Mouse (Mus musculus): ENCODE results near the gene Samhd1. TPM values are rescaled to one million over a fixed set of nuclear protein-coding genes. Genes with fewer than 3 reads are reported as not detected.

Gene Samhd1
- polyA plus RNA-seq, 1 experiment, result 57.1 TPM

DNA sequence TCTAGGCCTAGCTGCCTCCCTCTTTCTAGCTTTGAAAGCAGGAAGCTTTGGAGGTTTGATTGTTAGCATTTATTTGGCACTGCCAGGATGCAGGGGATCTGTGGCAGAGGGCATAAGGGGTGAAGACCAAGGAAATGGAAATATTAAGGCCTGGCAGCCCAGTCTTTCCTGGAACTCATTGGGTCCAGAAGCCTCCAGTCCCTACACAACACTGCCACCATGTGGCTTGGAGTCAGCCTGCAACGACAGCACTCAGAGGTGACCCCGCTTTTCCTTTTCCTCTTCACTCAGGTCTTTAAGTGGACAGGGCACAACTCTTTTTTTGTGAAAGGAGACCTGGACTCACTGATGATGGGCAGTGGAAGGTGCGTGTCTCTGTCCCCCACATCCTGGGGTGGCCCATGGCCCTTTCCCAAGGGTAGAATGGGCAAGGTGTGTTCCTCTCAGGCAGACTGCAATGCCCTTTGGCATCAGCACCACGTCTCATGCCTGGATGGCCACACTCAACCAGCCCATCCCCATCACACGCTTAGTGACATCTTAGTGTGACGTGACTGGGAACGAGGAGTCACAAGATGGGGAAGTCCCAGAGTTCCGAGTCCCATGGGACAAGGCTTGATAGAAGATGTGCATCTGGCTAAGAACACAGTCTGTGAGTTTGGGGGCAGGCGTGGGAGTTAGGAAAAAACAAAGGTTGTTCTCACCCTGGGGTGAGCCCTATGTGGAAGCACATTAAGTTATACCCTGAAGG lies 39.9 kb downstream of the Samhd1 start:
- no peak overlapping the region for H3K4me3 ChIP-seq (ENCODE audit: control insufficient read depth, insufficient read depth, low read length)

DNA sequence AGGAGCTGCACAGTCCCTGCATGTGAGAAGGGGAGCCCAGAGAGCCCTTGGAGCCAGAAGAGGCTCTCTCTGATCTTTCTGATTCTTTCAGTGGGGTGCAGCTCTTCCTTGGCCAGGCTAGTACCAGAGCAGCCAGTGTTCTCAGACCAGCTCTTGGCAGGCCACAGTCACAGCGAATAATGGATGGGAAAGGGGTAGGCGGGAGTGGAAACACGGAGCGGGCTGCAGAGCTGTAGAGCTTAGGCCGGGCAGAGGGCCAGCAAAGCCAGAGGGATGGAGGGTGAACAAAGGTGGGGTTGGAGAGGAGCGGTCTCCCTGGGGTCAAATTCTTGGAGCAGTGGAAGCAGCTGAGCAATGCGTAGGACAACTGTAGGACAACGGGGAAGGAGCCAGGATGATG lies 43.0 kb downstream of the Samhd1 start:
- H3K27ac ChIP-seq (ENCODE audit: control insufficient read depth, insufficient read depth, low read length), result no peak overlapping the region
- DNase-seq, result no peak
- TF ChIP-seq POLR2A (IDR thresholded peaks at IDR 0.05; ENCODE audit: control insufficient read depth, extremely low read depth, insufficient read depth, low read length, poor library complexity), result no peak
- TF ChIP-seq CTCF (IDR thresholded peaks at IDR 0.05; ENCODE audit: borderline replicate concordance, control insufficient read depth, extremely low read depth, insufficient read depth, low read length, poor library complexity), result no peak
- H3K4me3 ChIP-seq (ENCODE audit: control insufficient read depth, insufficient read depth, low read length), result no peak overlapping the region
- no peaks in the 10 kb centered on the region for H3K27me3 ChIP-seq (ENCODE audit: control insufficient read depth, insufficient read depth, low read length)
- no peaks in the 10 kb centered on the region for H3K36me3 ChIP-seq (ENCODE audit: control insufficient read depth, insufficient read depth, low read length)
- no peaks in the 10 kb centered on the region for H3K4me1 ChIP-seq (replicated peaks; ENCODE audit: control insufficient read depth, insufficient read depth, low read length)
- WGBS, result 90% methylated on average over 8 of the region's 8 CpGs

More for the DNA sequence above, 39.9 kb downstream of the Samhd1 start:
- TF ChIP-seq CTCF (IDR thresholded peaks at IDR 0.05; ENCODE audit: borderline replicate concordance, control insufficient read depth, extremely low read depth, insufficient read depth, low read length, poor library complexity), result peak; percentile 50; the same call in 1 of the 2 replicates
- no peak for TF ChIP-seq POLR2A (IDR thresholded peaks at IDR 0.05; ENCODE audit: control insufficient read depth, extremely low read depth, insufficient read depth, low read length, poor library complexity)
- no peak overlapping the region; the same call in 1 of the 2 replicates for H3K27ac ChIP-seq (ENCODE audit: control insufficient read depth, insufficient read depth, low read length)
- H3K4me1 ChIP-seq (replicated peaks; ENCODE audit: control insufficient read depth, insufficient read depth, low read length), result no peaks in the 10 kb centered on the region
- H3K27me3 ChIP-seq (ENCODE audit: control insufficient read depth, insufficient read depth, low read length), result no peaks in the 10 kb centered on the region
- WGBS, result 80% methylated on average over 9 of the region's 9 CpGs
- H3K36me3 ChIP-seq (ENCODE audit: control insufficient read depth, insufficient read depth, low read length), result no peaks in the 10 kb centered on the region
- peak; percentile 54 for DNase-seq

DNA sequence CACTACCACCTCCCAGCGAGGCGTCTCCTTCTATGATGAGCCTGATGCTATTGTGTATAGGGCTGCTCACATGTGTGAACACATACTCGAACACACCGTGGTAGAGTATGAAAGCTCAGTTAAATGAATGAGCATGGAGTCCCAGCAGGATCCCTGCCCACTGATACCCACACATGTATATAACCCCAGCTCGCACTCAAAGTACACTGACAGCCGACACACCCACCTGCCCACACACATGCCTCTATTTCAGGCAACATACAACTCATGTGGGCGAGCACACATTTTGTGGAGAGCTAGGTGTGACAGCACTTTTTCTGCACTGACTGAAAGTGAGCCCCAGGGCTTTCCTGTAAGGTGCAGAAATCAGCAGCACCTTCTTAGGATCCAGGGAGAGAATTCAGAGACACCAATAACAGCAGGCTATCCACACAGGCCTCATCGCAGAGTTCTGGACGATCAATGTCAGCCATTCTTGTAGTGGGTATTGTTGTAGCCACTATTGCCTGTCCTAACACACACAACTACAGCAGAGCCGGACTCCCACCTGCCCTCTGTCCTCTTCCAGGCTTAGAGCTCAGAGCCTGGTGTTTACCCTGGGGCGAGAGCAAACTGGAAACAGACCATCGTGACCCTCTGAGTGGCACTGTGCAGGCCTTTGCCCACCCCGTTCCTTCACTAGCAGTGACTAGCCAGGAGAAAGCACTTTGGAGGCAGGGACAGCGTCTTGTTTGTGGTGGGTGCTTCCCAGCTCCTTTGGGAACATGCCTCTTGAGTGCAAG lies 47.3 kb downstream of the Samhd1 start:
- WGBS, result 94% methylated on average over 14 of the region's 14 CpGs

GRCm38 (mm10) chr2:157086796-157087195 lies 48.3 kb downstream of the Samhd1 start, which contains the start of gene Tldc2:
Gene Tldc2 (plus strand): TSS chr2:157087055.
- TF ChIP-seq POLR2A (IDR thresholded peaks at IDR 0.05; ENCODE audit: control insufficient read depth, extremely low read depth, insufficient read depth, low read length, poor library complexity) (no peak), CTCF (IDR thresholded peaks at IDR 0.05; ENCODE audit: borderline replicate concordance, control insufficient read depth, extremely low read depth, insufficient read depth, low read length, poor library complexity) (no peak)
- H3K4me1 ChIP-seq (replicated peaks; ENCODE audit: control insufficient read depth, insufficient read depth, low read length), result no peaks in the 10 kb centered on the region
- no peaks in the 10 kb centered on the region for H3K27me3 ChIP-seq (ENCODE audit: control insufficient read depth, insufficient read depth, low read length)
- DNase-seq, result no peak
- no peaks in the 10 kb centered on the region for H3K36me3 ChIP-seq (ENCODE audit: control insufficient read depth, insufficient read depth, low read length)
- 95% methylated on average over 8 of the region's 8 CpGs for WGBS
- H3K27ac ChIP-seq (ENCODE audit: control insufficient read depth, insufficient read depth, low read length), result no peak within 1 kb of the TSS
- H3K4me3 ChIP-seq (ENCODE audit: control insufficient read depth, insufficient read depth, low read length), result no peak within 1 kb of the TSS

More for the DNA sequence above, 47.3 kb downstream of the Samhd1 start:
- H3K4me3 ChIP-seq (ENCODE audit: control insufficient read depth, insufficient read depth, low read length), result no peak overlapping the region
- H3K27ac ChIP-seq (ENCODE audit: control insufficient read depth, insufficient read depth, low read length), result no peak overlapping the region
- H3K4me1 ChIP-seq (replicated peaks; ENCODE audit: control insufficient read depth, insufficient read depth, low read length), result no peaks in the 10 kb centered on the region
- no peaks in the 10 kb centered on the region for H3K27me3 ChIP-seq (ENCODE audit: control insufficient read depth, insufficient read depth, low read length)
- no peak for TF ChIP-seq POLR2A (IDR thresholded peaks at IDR 0.05; ENCODE audit: control insufficient read depth, extremely low read depth, insufficient read depth, low read length, poor library complexity)
- no peak for TF ChIP-seq CTCF (IDR thresholded peaks at IDR 0.05; ENCODE audit: borderline replicate concordance, control insufficient read depth, extremely low read depth, insufficient read depth, low read length, poor library complexity)
- no peak for DNase-seq
- no peaks in the 10 kb centered on the region for H3K36me3 ChIP-seq (ENCODE audit: control insufficient read depth, insufficient read depth, low read length)

DNA sequence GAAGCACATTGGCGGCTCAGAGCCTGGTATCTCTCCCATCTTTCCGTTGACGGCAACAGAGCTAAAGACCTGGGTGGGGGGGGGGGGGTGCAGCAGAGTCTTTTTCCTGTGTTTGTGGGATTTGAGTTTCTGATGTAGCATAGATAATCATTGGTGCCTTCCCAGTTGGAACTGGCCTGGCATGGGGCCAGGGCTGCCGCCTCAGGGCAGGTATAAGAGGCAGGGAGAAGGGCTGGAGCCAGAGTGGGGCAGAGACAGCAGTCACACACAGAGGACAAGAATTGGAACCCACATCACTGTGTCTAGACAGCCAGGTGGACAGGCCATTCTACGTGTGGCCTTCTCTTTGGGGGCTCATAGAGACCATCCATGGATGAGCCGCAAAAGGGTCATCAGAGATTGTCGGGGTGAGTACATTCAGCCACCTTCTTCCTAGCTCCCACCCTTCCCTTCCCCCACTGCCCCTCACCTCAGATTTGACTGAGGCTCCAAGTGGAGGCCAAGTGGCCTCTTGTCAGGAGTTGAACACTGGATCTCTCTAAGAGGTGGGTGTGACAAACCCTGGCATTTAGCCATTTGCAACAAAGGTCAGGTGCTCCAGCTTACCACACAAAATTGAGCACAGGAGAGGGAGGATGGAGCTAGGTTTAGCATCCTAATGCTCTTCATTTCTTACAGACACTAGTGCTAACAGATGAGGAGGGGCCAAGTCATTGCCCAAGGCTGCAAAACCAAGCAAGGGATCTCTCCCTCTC lies 50.1 kb downstream of the Samhd1 start:
- Histone ChIP-seq H3K27me3 (ENCODE audit: control insufficient read depth, insufficient read depth, low read length) (no peaks in the 10 kb centered on the region; the same call in 1 of the 2 replicates), H3K4me3 (ENCODE audit: control insufficient read depth, insufficient read depth, low read length) (no peak overlapping the region), H3K4me1 (replicated peaks; ENCODE audit: control insufficient read depth, insufficient read depth, low read length) (no peaks in the 10 kb centered on the region), H3K36me3 (ENCODE audit: control insufficient read depth, insufficient read depth, low read length) (no peaks in the 10 kb centered on the region), H3K27ac (ENCODE audit: control insufficient read depth, insufficient read depth, low read length) (no peak overlapping the region)
- no peak for DNase-seq
- WGBS, result 92% methylated on average over 7 of the region's 7 CpGs
- TF ChIP-seq POLR2A (IDR thresholded peaks at IDR 0.05; ENCODE audit: control insufficient read depth, extremely low read depth, insufficient read depth, low read length, poor library complexity) (no peak), CTCF (IDR thresholded peaks at IDR 0.05; ENCODE audit: borderline replicate concordance, control insufficient read depth, extremely low read depth, insufficient read depth, low read length, poor library complexity) (no peak)

- Histone ChIP-seq H3K27ac (ENCODE audit: control insufficient read depth, insufficient read depth, low read length) (no peak overlapping the region), H3K27me3 (ENCODE audit: control insufficient read depth, insufficient read depth, low read length) (peaks cover 6% of the 10 kb centered on the region; the same call in 1 of the 2 replicates), H3K36me3 (ENCODE audit: control insufficient read depth, insufficient read depth, low read length) (no peaks in the 10 kb centered on the region), H3K4me1 (replicated peaks; ENCODE audit: control insufficient read depth, insufficient read depth, low read length) (peaks cover 11% of the 10 kb centered on the region), H3K4me3 (ENCODE audit: control insufficient read depth, insufficient read depth, low read length) (no peak overlapping the region)
- no peak for DNase-seq
- TF ChIP-seq CTCF (IDR thresholded peaks at IDR 0.05; ENCODE audit: borderline replicate concordance, control insufficient read depth, extremely low read depth, insufficient read depth, low read length, poor library complexity) (no peak), POLR2A (IDR thresholded peaks at IDR 0.05; ENCODE audit: control insufficient read depth, extremely low read depth, insufficient read depth, low read length, poor library complexity) (no peak)
- WGBS, result 70% methylated on average over 7 of the region's 7 CpGs
Observed at GRCm38 (mm10) chr2:157081960-157082359, 53.1 kb downstream of the Samhd1 start.

Data from thymus, adult 2 months (tissue).